Mouse (Mus musculus) embryonic stem cell, embryonic (primary cell): ENCODE results near the gene Kif16b.

Experiments
- CTCF ChIA-PET, 4 experiments: fragments of 300-600 bp in 2 of 4; fragments of 350-600 bp in 2 of 4; sonication (Branson Sonifier 250); formaldehyde crosslinking; loops; one replicate each; lab custom pipeline; 2022; ENCODE audit warnings: inconsistent platforms in 2 of 4; lab: Charles Lee
- POLR2A ChIA-PET, 4 experiments: fragments of 300-600 bp in 2 of 4; fragments of 350-600 bp in 2 of 4; sonication (Branson Sonifier 250); formaldehyde crosslinking; loops; one replicate each; lab custom pipeline; 2022; ENCODE audit warnings: antibody characterized with exemption in 4 of 4, inconsistent platforms in 1 of 4; lab: Charles Lee

Kif16b gene

DNA sequence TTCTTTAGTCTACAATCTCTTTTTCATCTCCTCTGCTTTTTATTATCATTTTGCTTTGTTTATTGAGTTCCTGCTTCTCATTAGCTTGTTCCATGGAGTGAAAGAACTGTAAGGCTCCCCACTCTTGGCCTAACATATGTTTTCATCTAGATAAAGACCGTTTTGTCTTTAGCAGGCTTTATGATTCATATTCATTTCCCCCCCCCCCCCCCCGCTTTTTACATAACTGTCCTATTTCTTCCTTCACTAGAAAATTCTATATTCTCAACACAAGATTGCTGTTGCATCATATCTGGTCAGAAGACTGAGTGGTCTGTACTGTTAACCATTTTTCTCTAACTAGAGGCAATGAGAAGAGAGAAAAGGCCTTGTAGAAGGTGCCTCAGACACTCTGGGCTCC lies 137.1 kb downstream of the Kif16b start:
- CTCF ChIA-PET = no interaction called here
- POLR2A ChIA-PET = no interaction called here

DNA sequence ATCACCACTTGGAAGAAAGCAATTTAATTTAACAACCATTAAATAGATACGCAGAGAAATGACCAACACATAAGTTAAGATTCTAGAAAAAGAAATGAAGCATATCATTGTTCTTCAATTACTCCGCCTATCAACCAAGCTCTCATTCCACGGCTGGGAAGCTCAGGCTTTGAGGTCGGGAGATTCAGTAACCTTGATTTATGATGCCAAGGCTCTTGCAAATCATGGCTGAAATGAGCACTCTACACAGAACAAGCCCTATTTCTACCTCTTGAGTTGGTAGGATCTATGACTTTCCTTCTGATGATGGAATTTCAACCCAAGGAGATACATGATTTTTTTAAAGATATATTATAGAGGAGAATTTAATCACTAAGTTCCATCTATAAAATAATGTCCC lies 140.5 kb downstream of the Kif16b start:
- CTCF ChIA-PET = no interaction called here
- POLR2A ChIA-PET = no interaction called here

DNA sequence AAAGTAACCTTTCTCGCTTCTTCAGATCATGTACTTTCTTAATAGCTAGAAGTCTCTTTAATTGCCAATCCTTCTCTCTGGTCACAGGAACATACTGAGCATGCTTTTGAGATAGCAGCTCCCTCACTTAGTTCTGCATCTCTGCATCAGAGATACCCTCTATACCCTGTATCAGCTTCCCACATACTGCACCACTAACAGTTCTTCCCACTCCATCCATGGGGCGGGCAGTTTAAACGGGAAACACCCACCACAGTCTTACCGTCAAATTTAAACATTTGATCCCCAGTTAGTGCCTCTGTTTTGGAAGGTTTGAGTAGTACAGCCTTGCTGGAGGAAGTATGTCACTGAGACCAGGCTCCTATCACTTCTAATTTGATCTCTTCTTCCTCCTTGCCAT lies 142.1 kb downstream of the Kif16b start:
- POLR2A ChIA-PET = no interaction called here
- CTCF ChIA-PET = no interaction called here

DNA sequence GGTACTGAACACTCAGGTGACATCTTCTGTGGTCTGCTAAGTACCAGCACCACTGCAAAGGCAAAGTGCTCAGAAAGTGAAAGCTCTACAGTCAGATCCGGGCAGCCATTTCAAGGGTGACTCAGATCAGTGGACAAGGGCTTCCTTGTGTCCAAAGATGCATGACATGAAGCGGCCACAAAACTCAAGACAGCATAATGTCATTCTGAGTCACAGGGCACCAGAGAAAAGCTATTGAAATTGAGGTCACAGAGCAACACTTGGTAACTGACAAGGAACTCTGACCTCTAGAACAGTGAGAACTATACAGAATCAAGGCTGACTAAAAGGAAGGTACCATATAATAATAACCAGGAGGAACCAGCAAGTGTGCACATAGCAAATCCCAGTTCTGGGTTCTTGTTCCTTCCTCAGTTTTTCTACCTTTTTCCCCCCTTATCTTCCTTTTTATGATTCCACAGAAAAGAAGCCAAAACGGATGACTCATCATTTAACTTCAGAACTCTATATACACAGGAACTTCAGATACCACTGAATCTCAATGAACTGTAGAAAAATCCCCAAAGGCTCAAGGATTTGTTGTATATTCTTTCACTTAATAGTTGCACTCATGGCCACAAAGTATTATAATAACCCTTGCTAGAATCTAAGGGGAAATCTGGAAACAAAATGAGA lies 143.1 kb downstream of the Kif16b start:
- CTCF ChIA-PET = no interaction called here

DNA sequence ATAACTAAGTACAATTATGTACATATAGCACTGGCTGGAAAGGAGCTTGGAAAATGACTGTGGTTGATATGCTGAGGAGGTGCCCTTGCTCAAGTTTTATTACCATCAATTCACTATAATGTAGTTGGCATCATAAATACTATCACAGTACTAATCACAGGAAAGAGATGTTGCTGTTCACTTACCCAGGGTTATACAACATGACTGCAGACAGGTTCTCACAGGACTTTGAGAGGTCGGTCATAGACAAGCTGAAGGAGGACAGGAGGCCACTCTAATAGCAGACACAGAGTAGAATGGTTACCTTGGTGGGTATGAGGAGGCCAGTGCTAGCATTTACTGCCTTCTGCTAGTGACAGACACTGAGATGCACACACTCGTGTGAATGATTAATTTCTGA lies 162.0 kb downstream of the Kif16b start:
- POLR2A ChIA-PET = interaction anchor here in 1 of 4 experiments (0.6 kb wide), 1 partner anchor 22 kb away, joined by 3 read pairs; no protein-coding TSS in a partner anchor
- CTCF ChIA-PET = no interaction called here

More for the DNA sequence above, 143.1 kb downstream of the Kif16b start:
- POLR2A ChIA-PET = no interaction called here

DNA sequence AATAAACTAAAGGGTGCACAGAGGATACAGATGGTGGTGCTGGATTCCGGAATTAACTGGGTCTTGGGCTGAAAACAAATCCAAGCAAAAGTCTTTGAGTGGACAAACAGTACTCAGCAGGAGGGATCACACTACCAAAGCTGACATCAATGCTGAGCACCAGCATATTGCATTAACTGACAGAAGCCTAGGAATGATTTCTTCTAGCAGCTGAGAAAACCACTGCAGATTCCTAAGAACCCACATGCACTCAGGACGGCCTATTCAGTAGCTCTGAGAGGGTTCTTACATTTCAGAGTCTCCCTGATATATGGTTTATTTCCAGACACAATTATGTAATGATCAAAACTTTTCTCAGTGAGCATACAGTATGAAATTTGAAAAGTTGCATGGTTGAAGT lies 162.8 kb downstream of the Kif16b start:
- CTCF ChIA-PET = no interaction called here

DNA sequence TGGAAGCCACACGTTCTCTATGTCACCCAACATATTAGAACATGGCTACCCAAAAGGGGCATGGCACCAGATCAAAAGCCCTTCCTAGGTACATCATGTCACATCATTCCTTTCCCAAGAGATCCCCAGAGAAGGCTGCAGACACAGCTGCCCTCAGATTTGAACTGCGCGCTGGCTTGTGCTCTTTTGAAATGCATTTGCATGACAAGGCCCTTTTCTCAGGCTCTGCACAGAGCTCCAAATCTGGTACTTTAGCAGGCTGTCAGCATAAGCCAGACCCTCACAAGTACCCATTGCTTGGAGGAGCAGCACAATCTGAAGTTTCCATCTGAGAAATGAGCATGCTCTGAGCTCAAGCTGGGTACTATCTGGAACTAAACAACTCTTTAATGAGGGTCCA lies 165.6 kb downstream of the Kif16b start:
- CTCF ChIA-PET = no interaction called here
- POLR2A ChIA-PET = no interaction called here

More for the DNA sequence above, 162.8 kb downstream of the Kif16b start:
- POLR2A ChIA-PET = interaction anchor here in 1 of 4 experiments (0.6 kb wide), 1 partner anchor 23 kb away, joined by 3 read pairs; no protein-coding TSS in a partner anchor

DNA sequence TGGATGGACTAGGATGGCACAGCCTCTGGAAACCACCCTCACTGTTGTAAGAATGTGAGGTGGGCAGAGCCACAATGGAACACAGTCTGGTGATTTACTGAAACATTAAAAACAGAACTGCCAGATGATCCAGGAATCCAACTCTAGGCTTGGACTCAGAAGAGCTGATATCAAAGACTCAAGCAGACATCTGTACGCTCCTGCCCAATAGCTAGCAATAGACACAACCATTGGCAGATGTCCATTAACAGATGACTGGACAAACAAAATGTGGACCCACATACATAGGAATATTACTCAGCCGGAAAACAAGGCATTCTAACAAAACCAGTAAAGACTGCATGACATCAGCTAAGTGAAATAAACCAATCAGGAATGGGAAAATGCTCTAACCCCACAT lies 167.3 kb downstream of the Kif16b start:
- POLR2A ChIA-PET = no interaction called here
- CTCF ChIA-PET = no interaction called here

DNA sequence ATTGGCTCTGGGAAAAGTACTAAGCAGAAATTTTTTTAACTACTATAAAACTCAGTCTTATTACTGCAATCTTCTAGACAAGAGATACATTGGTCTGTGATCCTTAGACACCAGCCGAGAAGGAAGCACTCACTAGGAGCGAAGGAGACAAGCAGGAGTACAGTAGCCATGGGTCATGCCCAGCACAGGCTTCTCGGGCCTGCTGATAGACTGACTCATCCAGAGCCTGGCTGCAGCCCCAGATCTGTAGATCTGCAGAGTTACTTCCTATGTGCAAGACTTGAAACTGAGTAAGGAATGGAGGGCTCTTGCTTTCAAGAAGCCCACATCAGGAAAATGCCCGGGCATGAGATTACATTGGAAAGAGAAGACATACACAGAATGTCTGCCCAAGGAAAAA lies 169.0 kb downstream of the Kif16b start:
- POLR2A ChIA-PET = no interaction called here
- CTCF ChIA-PET = no interaction called here

DNA sequence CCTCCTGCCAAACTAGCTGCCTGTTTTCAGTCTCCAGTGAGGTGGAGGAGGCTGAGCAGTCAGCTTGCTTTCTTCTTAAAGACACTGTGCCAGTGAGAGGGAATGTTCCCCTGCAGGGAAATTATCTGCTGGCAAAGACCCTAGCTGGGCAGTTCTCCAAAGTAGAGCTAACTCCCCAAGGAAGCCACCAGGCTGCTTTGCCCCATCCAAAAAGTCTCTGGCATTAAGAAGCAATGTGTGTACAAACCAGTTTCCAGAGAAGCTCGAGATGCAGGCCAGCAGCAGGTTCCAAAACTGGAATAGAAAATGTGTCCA lies 169.6 kb downstream of the Kif16b start:
- CTCF ChIA-PET = interaction anchor here in 1 of 4 experiments (0.6 kb wide), 1 partner anchor 338 kb away, joined by 3 read pairs; no protein-coding TSS in a partner anchor
- POLR2A ChIA-PET = no interaction called here

DNA sequence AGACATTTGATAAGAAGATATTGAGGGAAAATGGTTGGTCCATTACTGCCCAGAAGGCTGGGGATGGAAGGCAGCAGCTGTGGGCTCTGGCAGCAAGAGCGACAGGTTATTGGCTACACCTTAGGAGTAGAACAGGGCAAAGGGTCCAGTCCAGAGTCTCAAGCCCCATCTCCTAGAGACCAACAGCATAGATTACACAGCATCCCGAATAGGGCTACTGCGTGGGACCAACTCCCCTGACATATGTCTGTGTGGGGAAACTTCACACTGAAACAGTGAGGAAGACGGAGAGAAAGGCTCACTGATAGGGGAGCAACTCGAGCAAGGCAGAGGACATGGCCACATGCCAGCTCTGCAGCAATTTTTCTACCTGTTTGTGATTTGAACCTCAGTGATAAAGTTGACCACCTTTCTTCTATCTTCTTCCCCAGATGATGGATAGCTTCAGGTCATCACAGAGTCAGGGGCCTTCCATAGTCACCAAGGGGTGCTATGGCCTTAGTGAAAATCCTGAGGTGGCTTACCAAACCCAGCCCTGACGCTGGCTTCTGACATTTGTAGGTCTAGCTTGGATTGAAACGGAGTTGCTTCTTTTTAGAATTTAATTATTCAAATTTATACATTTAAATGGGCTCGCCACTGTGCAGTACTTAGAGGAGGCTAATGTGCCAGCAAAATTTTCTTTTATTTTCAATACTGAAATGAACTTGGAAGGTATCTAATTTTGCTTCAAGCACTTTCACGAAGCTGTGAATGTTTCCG lies 170.1 kb downstream of the Kif16b start:
- ChIA-PET CTCF (interaction anchor here in 1 of 4 experiments (0.6 kb wide), 1 partner anchor 339 kb away, joined by 3 read pairs; no protein-coding TSS in a partner anchor), POLR2A (interaction anchor here in 1 of 4 experiments (0.6 kb wide), 1 partner anchor 1342 kb away, joined by 3 read pairs; no protein-coding TSS in a partner anchor)

DNA sequence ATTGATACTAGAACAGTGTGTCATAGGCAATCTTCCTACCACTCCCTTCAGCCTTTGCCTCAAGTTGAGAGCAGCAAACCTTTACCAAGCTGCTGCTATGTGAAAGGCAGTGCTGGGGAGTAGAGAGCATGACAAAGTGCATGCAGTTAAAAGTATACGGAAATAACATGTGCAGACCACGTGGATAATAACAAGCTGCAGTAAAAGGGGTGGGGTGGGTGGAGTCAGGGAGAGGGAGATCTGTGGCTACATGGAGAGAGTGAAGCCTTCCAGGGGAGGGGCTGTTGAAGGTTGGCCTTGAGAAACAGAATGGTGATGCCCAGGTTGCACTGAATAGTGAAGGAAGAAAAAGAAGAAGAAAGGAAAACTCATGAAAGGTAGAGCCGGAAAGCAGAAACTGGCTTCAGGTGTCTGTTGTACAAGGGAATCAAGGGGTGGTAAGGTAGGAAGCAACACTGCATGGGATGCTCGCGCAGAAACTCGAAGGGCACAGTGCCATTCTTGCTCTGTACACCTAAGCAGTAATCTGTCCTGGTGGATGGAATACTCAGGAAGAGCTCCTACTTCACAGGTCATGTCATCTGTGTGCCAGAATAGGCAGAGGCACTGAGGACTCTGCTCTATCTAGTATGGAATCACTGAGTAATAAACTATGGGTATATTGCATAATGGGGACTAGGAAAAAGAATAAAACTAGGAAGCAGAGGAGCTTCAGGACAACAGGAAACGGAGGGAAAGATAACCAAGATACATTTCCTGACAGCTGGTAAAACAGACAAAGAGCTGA lies 176.9 kb downstream of the Kif16b start:
- CTCF ChIA-PET = no interaction called here
- POLR2A ChIA-PET = no interaction called here

DNA sequence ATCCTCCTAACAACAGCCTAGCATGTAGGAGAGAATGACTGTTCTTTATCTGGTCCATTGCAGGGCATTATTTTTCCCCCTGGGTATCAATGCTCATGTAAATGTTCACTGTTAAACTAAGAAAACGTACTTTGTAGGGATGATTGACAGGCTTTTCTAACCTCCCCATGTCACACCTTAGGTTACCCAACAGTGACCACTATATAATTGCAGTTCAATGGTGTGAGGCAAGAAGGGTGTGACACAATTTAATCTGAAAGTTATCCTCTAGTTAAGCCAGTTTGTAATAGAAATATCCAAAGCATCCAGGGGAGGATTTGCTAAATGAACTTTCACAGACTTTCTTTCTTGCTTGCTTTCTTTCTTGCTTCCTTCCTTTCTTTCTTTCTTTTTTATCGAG lies 181.2 kb downstream of the Kif16b start:
- CTCF ChIA-PET = no interaction called here
- POLR2A ChIA-PET = no interaction called here

DNA sequence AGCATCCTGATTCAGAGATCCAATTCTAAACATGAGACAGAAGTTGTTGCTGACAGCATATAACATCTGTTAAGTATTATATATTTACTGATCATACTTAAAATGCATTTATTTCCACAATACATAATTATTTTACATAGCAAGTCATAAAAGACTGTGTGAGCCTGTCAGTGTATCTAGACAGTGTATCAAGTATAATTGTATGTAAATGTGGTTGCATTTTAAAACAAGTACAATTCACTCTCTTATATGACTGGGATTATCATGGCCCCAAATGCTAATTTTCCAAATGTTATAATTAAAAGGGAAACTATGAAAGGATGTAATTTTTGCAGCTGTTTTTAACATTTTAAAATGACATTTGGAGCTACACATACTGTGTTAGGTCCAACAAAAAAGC lies 182.3 kb downstream of the Kif16b start:
- CTCF ChIA-PET = no interaction called here
- POLR2A ChIA-PET = no interaction called here

DNA sequence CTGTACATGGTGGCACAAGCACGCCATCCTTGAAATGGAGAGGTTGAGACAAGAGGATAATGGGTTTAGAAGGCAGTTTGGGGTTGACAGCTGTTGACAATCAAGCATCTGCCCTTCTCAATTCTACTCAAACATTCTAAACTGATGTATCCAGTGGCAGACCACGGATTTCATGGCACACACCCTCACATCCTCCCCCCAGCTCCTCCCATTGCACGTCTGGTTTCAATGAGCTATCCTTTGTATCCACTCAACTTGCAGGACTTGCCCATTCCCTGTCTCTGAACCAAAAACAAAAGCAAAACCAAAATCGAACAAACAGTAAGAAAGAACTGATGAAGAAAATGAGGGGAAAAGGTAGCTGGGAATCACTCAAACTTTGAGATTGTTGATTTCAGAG lies 183.7 kb downstream of the Kif16b start:
- ChIA-PET POLR2A (interaction anchor here in 1 of 4 experiments (0.7 kb wide), 1 partner anchor 373 kb away, joined by 5 read pairs; no protein-coding TSS in a partner anchor), CTCF (no interaction called here)

DNA sequence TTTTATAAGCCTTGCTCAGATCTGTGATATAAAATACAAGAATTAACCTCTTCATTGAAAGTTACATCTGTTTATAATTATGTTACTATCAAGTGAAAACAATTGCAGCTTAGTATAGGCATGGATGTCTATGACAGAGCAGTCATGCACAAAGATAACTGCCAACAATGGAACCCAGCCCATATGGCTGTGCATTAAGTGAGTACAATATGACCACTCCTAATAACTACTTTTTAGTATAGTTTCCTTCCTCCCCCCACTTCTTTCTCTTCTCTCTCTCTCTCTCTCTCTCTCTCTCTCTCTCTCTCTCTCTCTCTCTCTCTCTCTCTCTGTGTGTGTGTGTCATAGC lies 185.4 kb downstream of the Kif16b start:
- ChIA-PET POLR2A (no interaction called here), CTCF (no interaction called here)

DNA sequence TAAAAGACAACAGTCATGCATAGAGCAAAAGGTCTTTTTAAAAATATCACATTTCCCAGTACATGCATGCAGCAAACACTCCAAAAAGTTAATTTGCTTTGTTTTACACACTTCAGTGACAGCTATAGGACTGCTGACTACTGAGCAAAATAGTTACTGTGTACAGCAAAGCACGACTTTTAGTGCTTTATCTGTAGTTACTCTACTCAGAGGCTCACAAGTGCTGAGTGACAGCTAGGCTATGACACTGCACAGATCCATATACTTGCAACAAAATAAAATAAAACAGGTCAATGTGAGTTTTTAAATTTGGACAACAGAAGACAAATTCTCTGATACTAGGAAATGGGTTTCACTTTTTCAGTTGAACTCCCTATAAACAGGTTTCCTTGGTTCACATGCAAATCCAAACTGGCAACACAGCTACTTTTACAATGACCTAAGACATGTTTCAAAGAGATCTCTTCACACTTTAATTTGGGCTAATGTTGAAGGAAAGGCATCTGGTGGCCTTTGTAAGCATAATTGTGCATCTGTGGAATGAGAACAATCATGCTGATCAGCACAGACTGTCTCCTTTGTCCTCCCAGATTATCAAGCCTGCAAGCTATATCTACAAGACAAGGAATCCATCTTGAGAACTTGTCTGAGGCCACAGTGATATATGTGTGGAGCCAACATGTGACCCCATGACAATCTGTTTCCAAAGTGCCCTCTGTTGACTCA lies 186.0 kb downstream of the Kif16b start:
- POLR2A ChIA-PET = no interaction called here
- CTCF ChIA-PET = no interaction called here

DNA sequence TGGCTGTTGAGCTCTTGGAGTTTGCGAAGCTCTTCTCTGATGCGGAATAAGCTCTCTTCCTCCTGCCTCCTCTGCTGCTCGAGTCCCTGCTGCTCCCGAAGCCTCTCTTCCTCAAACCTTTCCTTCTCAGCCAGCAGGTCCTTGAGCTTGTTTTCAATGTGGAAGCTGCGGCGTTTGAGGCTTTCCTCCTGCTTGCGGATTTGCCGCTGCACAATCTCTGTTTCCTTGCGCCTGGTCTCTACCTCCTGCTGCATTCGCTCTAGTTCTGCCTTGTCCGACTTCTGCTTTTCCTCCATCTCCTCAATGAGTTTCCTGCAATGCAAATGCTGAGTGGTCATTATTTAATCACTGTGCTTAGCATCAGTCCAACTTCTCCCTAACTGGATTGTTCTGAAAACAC lies 188.6 kb downstream of the Kif16b start:
- POLR2A ChIA-PET = no interaction called here
- CTCF ChIA-PET = no interaction called here

DNA sequence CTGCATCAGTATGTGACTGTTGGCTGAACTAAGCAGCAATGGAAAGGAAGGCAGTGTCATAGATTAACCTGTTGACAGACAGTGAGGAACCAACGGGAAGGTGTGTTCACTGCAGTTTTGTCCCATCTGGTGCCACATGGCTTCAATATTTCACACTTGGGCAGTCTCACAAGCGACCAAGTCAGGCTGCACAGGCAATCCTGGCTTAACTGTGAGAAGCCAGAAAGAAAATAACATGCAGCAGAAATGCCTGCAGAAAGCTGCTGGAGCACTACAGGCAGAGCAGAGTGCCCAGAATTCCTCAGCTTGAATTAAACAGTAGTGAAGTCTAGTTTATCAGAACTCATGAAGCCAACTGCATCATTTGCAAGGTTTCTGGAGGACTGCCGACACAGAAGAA lies 192.0 kb downstream of the Kif16b start:
- CTCF ChIA-PET = no interaction called here
- POLR2A ChIA-PET = interaction anchor here in 1 of 4 experiments (0.5 kb wide), 1 partner anchor 1999 kb away, joined by 3 read pairs; no protein-coding TSS in a partner anchor
